Mouse (Mus musculus) erythroblast, adult 5-6 weeks (primary cell): ENCODE measurements around the gene Ccdc153. TPM values are rescaled to one million over a fixed set of nuclear protein-coding genes. Genes with fewer than 3 reads are reported as not detected.

ENCODE experiments used
- ATAC-seq: replicated peaks from 2 replicates; pipeline ENCODE4 v1.8.0; 2016; ENCODE audit warnings: moderate number of reproducible peaks, mild to moderate bottlenecking, moderate TSS enrichment, inconsistent platforms; ENCODE audit not compliant: poor library complexity, low FRiP score, severe bottlenecking
- total RNA-seq, 2 experiments: library from RNA; stranded (forward) in 1 of 2; stranded (reverse) in 1 of 2; fragments of 150-400 nt in 1 of 2; fragments of 200-764, 138-1000 nt in 1 of 2; gene quantifications; 2 replicates each; pipeline versions ENCODE4 v1.2.3 to v1.2.4; 2015 to 2017; ENCODE audit warnings: low replicate concordance in 2 of 2

Gene Ccdc153
- total RNA-seq, 2 experiments from 2014 or later = not detected

GRCm38 (mm10) chr9:44269077-44269476 lies 28.6 kb downstream of the Ccdc153 start:
- 0 out of 2 replicates have a peak, but pooled peaks have one; percentile 43 for ATAC-seq

GRCm38 (mm10) chr9:44269973-44270372 lies 29.5 kb downstream of the Ccdc153 start:
- no peak for ATAC-seq

GRCm38 (mm10) chr9:44283183-44283582 lies 42.7 kb downstream of the Ccdc153 start:
- no peak for ATAC-seq

GRCm38 (mm10) chr9:44286256-44286850 lies 45.9 kb downstream of the Ccdc153 start:
- peak; percentile 63 for ATAC-seq

- ATAC-seq = peak; percentile 27
These were observed 46.5 kb downstream of the Ccdc153 start for GRCm38 (mm10) chr9:44287003-44287400.

- peak; percentile 41 for ATAC-seq
These were observed 47.1 kb downstream of the Ccdc153 start for GRCm38 (mm10) chr9:44287401-44288075.

GRCm38 (mm10) chr9:44288076-44288958 lies 47.8 kb downstream of the Ccdc153 start, which contains the start of gene Abcg4:
Abcg4 (minus strand) TSS chr9:44288615.
- ATAC-seq = peak; percentile 68

GRCm38 (mm10) chr9:44288959-44289291 lies 48.4 kb downstream of the Ccdc153 start:
- ATAC-seq = peak; percentile 13; the same call in 1 of the 2 replicates

- ATAC-seq = peak; percentile 51
These were observed 52.0 kb downstream of the Ccdc153 start for GRCm38 (mm10) chr9:44292490-44292889.

Other genes with a start within 250 kb of the Ccdc153 start
- 1.5 and 9.0 TPM in 2 replicates for gene Thy1, start 197.3 kb upstream of the Ccdc153 start, total RNA-seq (2015; ENCODE audit: low replicate concordance)
- 5.0 TPM in 1 of 2 replicates, not detected in the other for gene Thy1, start 197.3 kb upstream of the Ccdc153 start, total RNA-seq (2017; ENCODE audit: low replicate concordance)
- gene Usp2, start 173.7 kb upstream of the Ccdc153 start, total RNA-seq (2015; ENCODE audit: low replicate concordance) = 1.0 and 1.3 TPM in 2 replicates
- 0.28 and 5.7 TPM in 2 replicates for gene Usp2, start 173.7 kb upstream of the Ccdc153 start, total RNA-seq (2017; ENCODE audit: low replicate concordance)
- not detected in 2 replicates for gene Mfrp, start 138.9 kb upstream of the Ccdc153 start, total RNA-seq (2015; ENCODE audit: low replicate concordance)
- gene Mfrp, start 138.9 kb upstream of the Ccdc153 start, total RNA-seq (2017; ENCODE audit: low replicate concordance) = not detected in 2 replicates
- 2.1 TPM in 1 of 2 replicates, not detected in the other for gene C1qtnf5, start 133.4 kb upstream of the Ccdc153 start, total RNA-seq (2015; ENCODE audit: low replicate concordance)
- gene C1qtnf5, start 133.4 kb upstream of the Ccdc153 start, total RNA-seq (2017; ENCODE audit: low replicate concordance) = not detected in 2 replicates
- not detected in 2 replicates for gene Gm49380, start 127.2 kb upstream of the Ccdc153 start, total RNA-seq (2015; ENCODE audit: low replicate concordance)
- not detected in 2 replicates for gene Gm49380, start 127.2 kb upstream of the Ccdc153 start, total RNA-seq (2017; ENCODE audit: low replicate concordance)
- 11.1 and 23.6 TPM in 2 replicates for gene Rnf26, start 127.2 kb upstream of the Ccdc153 start, total RNA-seq (2015; ENCODE audit: low replicate concordance)
- gene Rnf26, start 127.2 kb upstream of the Ccdc153 start, total RNA-seq (2017; ENCODE audit: low replicate concordance) = 13.5 and 15.6 TPM in 2 replicates
- gene Mcam, start 106.2 kb upstream of the Ccdc153 start, total RNA-seq (2015; ENCODE audit: low replicate concordance) = 0.77 TPM in 1 of 2 replicates, not detected in the other
- gene Mcam, start 106.2 kb upstream of the Ccdc153 start, total RNA-seq (2017; ENCODE audit: low replicate concordance) = 0.60 TPM in 1 of 2 replicates, not detected in the other
- gene Cbl, start 6.6 kb upstream of the Ccdc153 start, total RNA-seq (2015; ENCODE audit: low replicate concordance) = 43.7 and 46.9 TPM in 2 replicates
- gene Cbl, start 6.6 kb upstream of the Ccdc153 start, total RNA-seq (2017; ENCODE audit: low replicate concordance) = 14.6 and 35.3 TPM in 2 replicates
- not detected in 2 replicates for gene Pdzd3, start 10.8 kb downstream of the Ccdc153 start, total RNA-seq (2015; ENCODE audit: low replicate concordance)
- not detected in 2 replicates for gene Pdzd3, start 10.8 kb downstream of the Ccdc153 start, total RNA-seq (2017; ENCODE audit: low replicate concordance)
- 2.7 and 5.6 TPM in 2 replicates for gene Nlrx1, start 27.9 kb downstream of the Ccdc153 start, total RNA-seq (2015; ENCODE audit: low replicate concordance)
- 0.98 and 11.2 TPM in 2 replicates for gene Nlrx1, start 27.9 kb downstream of the Ccdc153 start, total RNA-seq (2017; ENCODE audit: low replicate concordance)
- 20.8 and 24.2 TPM in 2 replicates for gene Abcg4, start 47.9 kb downstream of the Ccdc153 start, total RNA-seq (2015; ENCODE audit: low replicate concordance)
- gene Abcg4, start 47.9 kb downstream of the Ccdc153 start, total RNA-seq (2017; ENCODE audit: low replicate concordance) = 18.1 and 18.8 TPM in 2 replicates
- 2.5 and 4.6 TPM in 2 replicates for gene Hinfp, start 65.0 kb downstream of the Ccdc153 start, total RNA-seq (2015; ENCODE audit: low replicate concordance)
- 8.4 and 14.6 TPM in 2 replicates for gene Hinfp, start 65.0 kb downstream of the Ccdc153 start, total RNA-seq (2017; ENCODE audit: low replicate concordance)
- gene C2cd2l, start 79.6 kb downstream of the Ccdc153 start, total RNA-seq (2015; ENCODE audit: low replicate concordance) = 13.4 and 16.3 TPM in 2 replicates
- 14.1 and 17.0 TPM in 2 replicates for gene C2cd2l, start 79.6 kb downstream of the Ccdc153 start, total RNA-seq (2017; ENCODE audit: low replicate concordance)
- gene Dpagt1, start 85.3 kb downstream of the Ccdc153 start, total RNA-seq (2015; ENCODE audit: low replicate concordance) = 9.2 and 17.1 TPM in 2 replicates
- gene Dpagt1, start 85.3 kb downstream of the Ccdc153 start, total RNA-seq (2017; ENCODE audit: low replicate concordance) = 4.9 and 5.7 TPM in 2 replicates
- 45.2 and 69.0 TPM in 2 replicates for gene H2afx, start 94.0 kb downstream of the Ccdc153 start, total RNA-seq (2015; ENCODE audit: low replicate concordance)
- 159 and 219 TPM in 2 replicates for gene H2afx, start 94.0 kb downstream of the Ccdc153 start, total RNA-seq (2017; ENCODE audit: low replicate concordance)
- 3,498 and 3,777 TPM in 2 replicates for gene Hmbs, start 103.6 kb downstream of the Ccdc153 start, total RNA-seq (2015; ENCODE audit: low replicate concordance)
- gene Hmbs, start 103.6 kb downstream of the Ccdc153 start, total RNA-seq (2017; ENCODE audit: low replicate concordance) = 2,796 and 3,284 TPM in 2 replicates
- 7.7 and 8.2 TPM in 2 replicates for gene Vps11, start 121.0 kb downstream of the Ccdc153 start, total RNA-seq (2015; ENCODE audit: low replicate concordance)
- gene Vps11, start 121.0 kb downstream of the Ccdc153 start, total RNA-seq (2017; ENCODE audit: low replicate concordance) = 7.8 and 12.1 TPM in 2 replicates
- 12.1 and 14.0 TPM in 2 replicates for gene Hyou1, start 138.8 kb downstream of the Ccdc153 start, total RNA-seq (2015; ENCODE audit: low replicate concordance)
- 16.7 and 18.1 TPM in 2 replicates for gene Hyou1, start 138.8 kb downstream of the Ccdc153 start, total RNA-seq (2017; ENCODE audit: low replicate concordance)
- gene Slc37a4, start 156.2 kb downstream of the Ccdc153 start, total RNA-seq (2015; ENCODE audit: low replicate concordance) = 4.0 and 25.9 TPM in 2 replicates
- 2.5 and 4.0 TPM in 2 replicates for gene Slc37a4, start 156.2 kb downstream of the Ccdc153 start, total RNA-seq (2017; ENCODE audit: low replicate concordance)
- gene Rps25, start 166.5 kb downstream of the Ccdc153 start, total RNA-seq (2015; ENCODE audit: low replicate concordance) = 639 and 656 TPM in 2 replicates
- 277 and 380 TPM in 2 replicates for gene Rps25, start 166.5 kb downstream of the Ccdc153 start, total RNA-seq (2017; ENCODE audit: low replicate concordance)
- gene Trappc4, start 166.9 kb downstream of the Ccdc153 start, total RNA-seq (2015; ENCODE audit: low replicate concordance) = 27.0 and 53.0 TPM in 2 replicates
- 2.5 and 12.2 TPM in 2 replicates for gene Trappc4, start 166.9 kb downstream of the Ccdc153 start, total RNA-seq (2017; ENCODE audit: low replicate concordance)
- 3.8 and 18.8 TPM in 2 replicates for gene Ccdc84, start 177.9 kb downstream of the Ccdc153 start, total RNA-seq (2015; ENCODE audit: low replicate concordance)
- 9.1 and 12.0 TPM in 2 replicates for gene Ccdc84, start 177.9 kb downstream of the Ccdc153 start, total RNA-seq (2017; ENCODE audit: low replicate concordance)
- not detected in 2 replicates for gene Foxr1, start 200.5 kb downstream of the Ccdc153 start, total RNA-seq (2015; ENCODE audit: low replicate concordance)
- gene Foxr1, start 200.5 kb downstream of the Ccdc153 start, total RNA-seq (2017; ENCODE audit: low replicate concordance) = not detected in 2 replicates
- gene Upk2, start 214.3 kb downstream of the Ccdc153 start, total RNA-seq (2015; ENCODE audit: low replicate concordance) = not detected in 2 replicates
- gene Upk2, start 214.3 kb downstream of the Ccdc153 start, total RNA-seq (2017; ENCODE audit: low replicate concordance) = not detected in 2 replicates
- 0.77 and 0.84 TPM in 2 replicates for gene Bcl9l, start 242.1 kb downstream of the Ccdc153 start, total RNA-seq (2015; ENCODE audit: low replicate concordance)
- 0.42 and 2.8 TPM in 2 replicates for gene Bcl9l, start 242.1 kb downstream of the Ccdc153 start, total RNA-seq (2017; ENCODE audit: low replicate concordance)